Mouse (Mus musculus): ENCODE data around the gene Trim67.

GRCm38 (mm10) chr8:124775695-124776094 is 17.2 kb upstream of the Trim67 start:
- TF ChIP-seq CTCF (IDR thresholded peaks at IDR 0.05; ENCODE audit: extremely low read depth, insufficient read depth, insufficient read length, insufficient replicate concordance), result peak; percentile 63; the same call in 1 of the 2 replicates
- no peak for TF ChIP-seq POLR2A (IDR thresholded peaks at IDR 0.05; ENCODE audit: low read depth, low read length)
